Mouse (Mus musculus) embryonic fibroblast, embryonic 13.5 days (primary cell): Measurements from ENCODE around the gene Pogz. TPM values are rescaled to one million over a fixed set of nuclear protein-coding genes. Genes with fewer than 3 reads are reported as not detected.

ENCODE experiments used
- H3K27ac ChIP-seq: 2 replicates; pipeline ENCODE4 v1.5.1; 2012; ENCODE audit warnings: low read length, control low read depth, inconsistent platforms; ENCODE audit not compliant: insufficient read depth
- H3K4me1 ChIP-seq: 2 replicates; pipeline ENCODE4 v1.6.1; 2011; ENCODE audit warnings: low read length; ENCODE audit not compliant: control insufficient read depth, insufficient read depth
- H3K4me3 ChIP-seq: 2 replicates; pipeline ENCODE4 v1.5.1; 2011; ENCODE audit warnings: mild to moderate bottlenecking, control low read depth, low read length; ENCODE audit not compliant: insufficient read depth
- CTCF ChIP-seq: IDR thresholded peaks from 2 replicates; pipeline ENCODE4 v1.5.1; 2011; ENCODE audit warnings: mild to moderate bottlenecking, control low read depth, low read length, moderate library complexity, borderline replicate concordance; ENCODE audit not compliant: insufficient read depth
- POLR2A ChIP-seq: IDR thresholded peaks from 2 replicates; pipeline ENCODE4 v1.6.1; 2011; ENCODE audit warnings: low read depth, mild to moderate bottlenecking, control low read depth, low read length, moderate library complexity
- polyA plus RNA-seq: library from polyadenylated mRNA; stranded (reverse); fragments of >200 nt; gene quantifications from 2 replicates; pipeline ENCODE4 v1.2.4, GENCODE M21; 2011; ENCODE audit warnings: low read depth; ENCODE audit not compliant: missing spikeins, insufficient read length

The Pogz gene
- polyA plus RNA-seq, 1 experiment = 41.6 TPM

DNA sequence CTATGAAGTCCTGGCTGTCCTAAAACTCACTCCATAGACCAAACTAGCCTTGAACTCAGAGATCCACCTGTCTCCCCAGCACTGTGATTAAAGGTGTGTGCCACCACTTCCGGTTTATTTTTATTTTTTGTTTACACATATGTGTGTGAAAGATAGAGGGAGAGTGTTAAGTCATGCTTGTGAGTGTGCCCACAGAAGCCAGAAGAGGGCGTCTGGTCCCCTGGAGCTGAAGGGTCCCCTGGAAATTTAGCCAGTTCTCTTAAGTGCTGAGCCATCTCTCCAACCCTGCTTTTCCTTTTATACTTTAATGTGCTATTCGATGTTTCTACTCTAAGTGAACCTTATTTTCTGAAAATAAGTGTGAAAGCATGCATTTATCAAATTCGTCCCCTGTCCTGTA is 25.7 kb upstream of the Pogz start:
- no peak for TF ChIP-seq POLR2A
- no peak overlapping the region for H3K4me3 ChIP-seq
- H3K4me1 ChIP-seq = no peaks in the 10 kb centered on the region
- no peak overlapping the region for H3K27ac ChIP-seq

DNA sequence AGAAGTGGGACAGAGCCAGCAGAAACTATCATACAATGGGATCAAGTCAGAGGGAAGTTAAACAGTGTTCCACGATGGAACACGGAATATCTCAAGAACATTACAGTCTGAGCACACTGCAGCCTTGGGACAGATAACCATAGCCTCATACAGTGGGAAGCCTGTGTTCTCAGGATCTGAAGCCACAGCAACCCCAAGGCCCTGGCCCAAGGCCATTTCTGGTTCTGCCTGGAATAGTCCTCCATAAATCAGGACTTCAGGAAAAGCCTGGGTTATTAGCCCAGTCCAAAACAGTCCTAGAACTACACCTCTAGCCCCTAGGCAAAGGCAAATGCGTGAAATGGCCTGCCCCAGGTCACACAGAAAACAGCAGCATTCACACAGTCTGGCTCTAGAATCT is 23.7 kb upstream of the Pogz start:
- H3K4me3 ChIP-seq = no peak overlapping the region
- H3K27ac ChIP-seq = no peak overlapping the region
- H3K4me1 ChIP-seq = no peaks in the 10 kb centered on the region

DNA sequence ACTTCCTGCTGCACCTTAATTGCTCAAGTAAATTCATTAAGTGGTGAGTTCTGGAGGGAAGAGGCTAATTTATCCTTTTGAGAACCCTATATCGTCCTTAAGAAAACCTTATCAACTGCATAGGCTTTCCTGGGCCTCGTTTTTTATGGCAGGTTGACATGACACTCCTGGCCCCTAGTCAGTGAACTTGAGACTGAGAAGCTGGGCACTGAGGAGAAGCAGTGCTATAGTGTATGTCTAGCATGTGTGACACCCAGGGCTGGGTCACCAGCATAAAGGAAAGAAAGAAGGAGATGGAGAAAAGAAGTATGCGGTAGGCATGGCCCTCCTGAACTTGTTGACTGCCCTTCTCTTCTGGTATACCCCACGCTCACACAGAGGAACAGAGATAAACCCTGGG is 23.3 kb upstream of the Pogz start:
- TF ChIP-seq CTCF (no peak), POLR2A (no peak)
- H3K4me3 ChIP-seq = no peak overlapping the region
- H3K27ac ChIP-seq = no peak overlapping the region
- H3K4me1 ChIP-seq = no peaks in the 10 kb centered on the region

More for the DNA sequence above, 23.7 kb upstream of the Pogz start:
- no peak for TF ChIP-seq CTCF
- TF ChIP-seq POLR2A = no peak

DNA sequence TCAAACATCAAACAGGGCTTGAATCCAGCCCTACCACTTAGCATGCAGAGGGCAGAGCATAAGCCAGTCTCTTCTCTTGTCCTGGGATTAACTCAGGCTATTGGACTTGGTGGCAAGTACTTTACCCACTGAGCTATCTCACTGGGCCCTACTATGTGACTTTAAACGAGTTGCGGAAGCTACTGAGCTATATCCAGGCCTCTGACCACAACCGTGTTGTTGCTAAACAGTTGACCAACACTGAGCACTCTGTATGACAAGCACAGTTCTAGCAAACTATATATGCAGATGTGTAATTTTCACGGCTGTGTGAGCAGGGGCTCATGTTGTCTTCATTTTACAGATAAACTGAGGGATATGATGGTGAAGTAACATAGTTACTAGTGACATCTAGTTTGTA is 22.7 kb upstream of the Pogz start:
- no peak overlapping the region for H3K4me3 ChIP-seq
- H3K4me1 ChIP-seq = no peaks in the 10 kb centered on the region
- H3K27ac ChIP-seq = no peak overlapping the region
- TF ChIP-seq CTCF = no peak
- no peak for TF ChIP-seq POLR2A

DNA sequence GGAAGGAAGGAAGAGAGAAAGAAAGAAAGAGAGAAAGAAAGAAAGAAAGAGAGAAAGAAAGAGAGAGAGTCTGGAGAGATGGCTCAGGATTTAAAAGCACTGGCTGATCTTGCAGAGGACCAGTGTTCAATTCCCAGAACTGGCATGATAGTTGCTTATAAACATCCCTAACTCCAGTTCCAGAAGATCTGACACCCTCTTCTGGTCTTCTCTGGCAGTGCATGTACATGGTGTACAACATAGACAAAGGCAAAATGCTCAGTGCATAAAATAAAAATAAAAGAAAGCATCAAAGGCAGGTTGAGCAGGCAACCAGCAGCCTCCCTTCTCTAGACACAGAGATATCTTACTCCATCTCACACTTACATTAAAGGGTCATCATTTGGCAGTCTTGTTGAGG is 21.8 kb upstream of the Pogz start:
- Histone ChIP-seq H3K4me3 (no peak overlapping the region), H3K4me1 (no peaks in the 10 kb centered on the region), H3K27ac (no peak overlapping the region)
- TF ChIP-seq CTCF (no peak), POLR2A (no peak)

DNA sequence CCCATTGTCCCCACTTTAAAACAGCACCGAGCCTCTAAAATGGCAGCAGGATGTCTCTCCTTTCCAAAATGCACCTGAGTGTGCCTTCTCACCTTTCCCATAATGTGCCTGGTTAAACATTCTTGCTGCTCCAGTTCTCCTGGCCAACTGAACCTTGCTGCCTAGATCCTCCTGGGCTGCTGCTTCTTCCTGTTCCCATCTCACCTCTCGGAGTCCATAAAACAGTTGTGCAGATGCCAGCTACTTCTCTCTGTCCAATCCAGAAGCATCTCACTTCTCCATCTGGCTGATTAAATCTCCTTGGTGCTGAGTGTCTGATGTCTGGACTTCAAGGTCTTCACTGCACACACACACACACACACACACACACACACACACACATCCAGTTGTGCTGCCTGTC is 19.6 kb upstream of the Pogz start:
- no peaks in the 10 kb centered on the region for H3K4me1 ChIP-seq
- H3K4me3 ChIP-seq = no peak overlapping the region
- H3K27ac ChIP-seq = no peak overlapping the region
- no peak for TF ChIP-seq POLR2A
- no peak for TF ChIP-seq CTCF

DNA sequence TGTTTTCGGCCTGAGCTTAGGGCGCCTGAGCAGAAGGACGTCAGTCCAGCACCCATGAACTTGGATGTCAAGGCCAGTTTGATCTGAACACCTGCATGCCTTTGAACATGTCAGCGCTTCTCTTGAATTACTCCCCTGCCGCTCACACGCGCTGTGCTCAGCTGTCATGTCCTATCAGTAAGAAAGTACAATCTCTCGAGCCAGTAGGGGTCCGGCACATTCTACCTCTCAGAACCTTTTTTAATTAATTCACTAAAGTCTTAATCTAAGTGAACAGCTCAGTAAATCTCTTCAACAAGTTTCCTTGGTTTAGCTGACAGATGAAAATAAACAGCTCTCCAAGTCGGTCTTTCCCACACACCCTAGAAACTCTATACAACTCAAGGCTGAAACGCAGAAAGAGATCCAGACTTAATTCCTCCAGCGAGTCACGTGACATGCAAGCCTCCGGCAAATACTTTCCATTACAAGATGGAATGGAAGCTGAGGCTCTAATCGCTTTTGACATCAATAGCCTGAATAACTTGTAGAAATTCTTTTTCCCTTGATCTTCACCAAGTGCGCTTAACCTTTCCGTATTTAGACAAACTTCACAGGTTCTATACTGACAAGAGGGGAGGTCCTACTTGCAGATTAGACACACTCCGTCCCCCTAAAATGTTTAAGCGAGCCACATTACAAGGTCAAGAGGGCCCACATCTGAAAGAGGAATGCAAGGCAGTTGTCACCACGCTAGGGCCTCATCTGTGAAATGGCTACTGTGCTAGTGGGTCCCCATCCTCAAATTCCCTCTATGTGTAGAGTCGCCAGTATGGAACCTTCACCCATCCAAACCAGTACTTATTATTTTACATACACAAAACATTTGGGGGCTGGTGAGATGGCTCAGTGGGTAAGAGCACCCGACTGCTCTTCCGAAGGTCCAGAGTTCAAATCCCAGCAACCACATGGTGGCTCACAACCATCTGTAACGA is 17.6 kb upstream of the Pogz start:
- Histone ChIP-seq H3K4me3 (no peak overlapping the region), H3K27ac (no peak overlapping the region), H3K4me1 (no peaks in the 10 kb centered on the region)
- TF ChIP-seq POLR2A (no peak), CTCF (no peak)

DNA sequence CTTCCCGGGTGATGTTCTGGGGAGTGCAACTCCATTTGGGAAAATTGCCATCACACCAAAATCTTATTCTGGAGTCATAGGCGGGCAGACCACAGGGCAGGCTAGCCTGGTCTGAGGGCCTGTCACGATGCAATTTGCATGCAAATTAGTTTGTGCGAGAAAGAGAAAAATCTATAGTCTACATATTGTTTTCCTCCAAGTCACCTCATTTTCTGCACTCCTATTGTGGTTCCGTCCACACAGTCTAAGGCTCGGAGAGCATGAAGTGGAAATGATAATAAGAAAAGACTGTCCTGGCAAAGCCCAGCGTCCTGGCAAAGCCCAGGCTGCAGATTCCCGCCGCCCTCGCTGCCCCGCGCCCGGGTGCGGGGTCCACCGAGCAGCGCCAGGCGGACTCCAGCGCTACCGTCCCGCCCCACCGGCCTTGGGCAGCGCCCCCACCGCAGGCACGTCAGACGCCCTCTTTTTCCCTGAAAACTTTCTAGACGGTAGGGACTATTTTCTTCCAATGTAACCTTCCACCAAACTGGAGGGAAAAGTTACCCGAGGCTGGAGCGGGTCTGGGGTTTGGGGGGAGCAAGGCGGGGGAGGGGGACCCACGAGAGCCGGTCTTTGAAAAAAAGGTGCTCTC is 16.2 kb upstream of the Pogz start:
- no peaks in the 10 kb centered on the region for H3K4me1 ChIP-seq
- TF ChIP-seq POLR2A (no peak; the same call in 1 of the 2 replicates), CTCF (no peak)
- H3K4me3 ChIP-seq = peak overlapping the region; percentile 48

DNA sequence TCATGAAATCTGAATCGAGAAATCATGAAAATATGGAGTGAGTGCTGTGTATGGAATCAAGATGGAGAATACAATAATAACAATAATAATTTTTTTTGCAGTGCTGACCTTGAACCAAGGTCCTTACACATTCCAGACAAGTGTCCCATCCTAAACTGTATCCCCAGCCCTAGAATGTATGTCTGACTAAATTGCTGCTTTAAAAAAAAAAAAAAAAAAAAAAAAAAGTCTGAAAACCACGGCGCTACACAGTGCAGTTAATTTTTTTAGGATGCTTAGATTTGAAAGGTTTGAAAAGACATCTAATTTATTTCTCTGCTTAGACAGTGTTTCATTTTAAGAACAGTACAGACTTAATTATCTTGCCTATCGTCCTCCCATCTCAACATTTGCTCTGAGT is 15.3 kb upstream of the Pogz start:
- Histone ChIP-seq H3K27ac (no peak overlapping the region), H3K4me3 (no peak overlapping the region)
- TF ChIP-seq POLR2A (no peak), CTCF (no peak)

More for the DNA sequence above, 16.2 kb upstream of the Pogz start:
- H3K27ac ChIP-seq = no peak overlapping the region

DNA sequence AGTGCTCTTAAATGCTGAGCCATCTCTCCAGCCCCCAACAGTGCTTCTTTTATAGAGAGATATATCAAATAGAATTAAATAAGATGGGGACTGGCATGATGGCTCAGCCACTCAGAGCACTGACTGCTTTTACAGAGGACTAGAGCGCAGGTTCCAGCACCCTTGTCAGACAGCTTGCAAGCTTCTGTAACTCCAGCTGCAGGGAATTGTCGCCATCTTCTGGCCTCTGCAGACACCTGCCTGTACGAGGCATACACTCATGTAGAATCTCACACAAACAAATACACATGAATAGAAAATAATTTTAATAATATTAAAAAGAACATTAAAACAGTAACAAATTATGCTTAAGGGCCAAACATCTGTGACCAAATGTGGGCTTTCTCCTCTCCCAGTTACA is 13.3 kb upstream of the Pogz start:
- Histone ChIP-seq H3K27ac (no peak overlapping the region), H3K4me3 (no peak overlapping the region), H3K4me1 (no peaks in the 10 kb centered on the region)
- TF ChIP-seq POLR2A (no peak), CTCF (no peak)

More for the DNA sequence above, 15.3 kb upstream of the Pogz start:
- H3K4me1 ChIP-seq = no peaks in the 10 kb centered on the region
